Mouse (Mus musculus): Measurements from ENCODE around the gene Rad52. TPM values are rescaled to one million over a fixed set of nuclear protein-coding genes. Genes with fewer than 3 reads are reported as not detected.

Gene Rad52
- polyA plus RNA-seq, 1 experiment from 2014 or later, result 13.7 TPM

- H3K9ac ChIP-seq (ENCODE audit: low read length), result no peak overlapping the region
- 65% methylated on average over 7 of the region's 7 CpGs for WGBS
- H3K4me1 ChIP-seq (ENCODE audit: control insufficient read depth in 2 of 2, insufficient read depth in 2 of 2, low read length in 2 of 2), result no peaks in the 10 kb centered on the region
- ATAC-seq (ENCODE audit: insufficient number of reproducible peaks, insufficient read depth, low FRiP score, low read depth), result no peak
- H3K4me2 ChIP-seq (ENCODE audit: low read length), result no peak overlapping the region
- no peaks in the 10 kb centered on the region for H3K36me3 ChIP-seq (ENCODE audit: control insufficient read depth, insufficient read depth, low read length)
- no peak overlapping the region for H3K4me3 ChIP-seq (ENCODE audit: control insufficient read depth in 1 of 2, insufficient read depth in 1 of 2, low read depth in 1 of 2, low read length in 2 of 2)
- H3K27ac ChIP-seq (replicated peaks in 1 of 2; ENCODE audit: control insufficient read depth in 1 of 2, insufficient read depth in 1 of 2, low read depth in 2 of 2, low read length in 2 of 2), result no peak overlapping the region
- H3K27me3 ChIP-seq (ENCODE audit: control insufficient read depth, insufficient read depth, low read length), result no peaks in the 10 kb centered on the region; the same call in 1 of the 2 replicates
- no peaks in the 10 kb centered on the region for H3K9me3 ChIP-seq (ENCODE audit: control insufficient read depth, low read length)
Observed at GRCm38 (mm10) chr6:119892711-119893110, 9.8 kb upstream of the Rad52 start.

GRCm38 (mm10) chr6:119903081-119903789 lies 737 bp downstream of the Rad52 start:
- Histone ChIP-seq H3K27ac (replicated peaks in 1 of 2; ENCODE audit: control insufficient read depth in 1 of 2, insufficient read depth in 1 of 2, low read depth in 2 of 2, low read length in 2 of 2) (peak overlapping the region; percentile 92 to 96), H3K27me3 (ENCODE audit: control insufficient read depth, insufficient read depth, low read length) (no peaks in the 10 kb centered on the region), H3K4me1 (ENCODE audit: control insufficient read depth in 2 of 2, insufficient read depth in 2 of 2, low read length in 2 of 2) (peaks cover 0 to 8% of the 10 kb centered on the region in 2 experiments; a peak in 2 of 4 replicates), H3K36me3 (ENCODE audit: control insufficient read depth, insufficient read depth, low read length) (peaks cover 11% of the 10 kb centered on the region), H3K4me2 (ENCODE audit: low read length) (peak overlapping the region; percentile 89), H3K9ac (ENCODE audit: low read length) (peak overlapping the region; percentile 92), H3K9me3 (ENCODE audit: control insufficient read depth, low read length) (no peaks in the 10 kb centered on the region), H3K4me3 (ENCODE audit: control insufficient read depth in 1 of 2, insufficient read depth in 1 of 2, low read depth in 1 of 2, low read length in 2 of 2) (peak overlapping the region; percentile 79 to 93)
- 17% methylated on average over 15 of the region's 15 CpGs for WGBS
- ATAC-seq (ENCODE audit: insufficient number of reproducible peaks, insufficient read depth, low FRiP score, low read depth), result no peak

GRCm38 (mm10) chr6:119905461-119905860 lies 3.0 kb downstream of the Rad52 start:
- peaks cover 11% of the 10 kb centered on the region for H3K36me3 ChIP-seq (ENCODE audit: control insufficient read depth, insufficient read depth, low read length)
- H3K9ac ChIP-seq (ENCODE audit: low read length), result no peak overlapping the region
- ATAC-seq (ENCODE audit: insufficient number of reproducible peaks, insufficient read depth, low FRiP score, low read depth), result no peak
- H3K4me2 ChIP-seq (ENCODE audit: low read length), result no peak overlapping the region
- H3K4me3 ChIP-seq (ENCODE audit: control insufficient read depth in 1 of 2, insufficient read depth in 1 of 2, low read depth in 1 of 2, low read length in 2 of 2), result no peak overlapping the region
- H3K9me3 ChIP-seq (ENCODE audit: control insufficient read depth, low read length), result no peaks in the 10 kb centered on the region
- 87% methylated on average over 5 of the region's 5 CpGs for WGBS
- H3K4me1 ChIP-seq (ENCODE audit: control insufficient read depth in 2 of 2, insufficient read depth in 2 of 2, low read length in 2 of 2), result peaks cover 0 to 8% of the 10 kb centered on the region in 2 experiments; a peak in 2 of 4 replicates
- H3K27ac ChIP-seq (replicated peaks in 1 of 2; ENCODE audit: control insufficient read depth in 1 of 2, insufficient read depth in 1 of 2, low read depth in 2 of 2, low read length in 2 of 2), result no peak overlapping the region
- no peaks in the 10 kb centered on the region for H3K27me3 ChIP-seq (ENCODE audit: control insufficient read depth, insufficient read depth, low read length)

GRCm38 (mm10) chr6:119912046-119912445 lies 9.5 kb downstream of the Rad52 start:
- Histone ChIP-seq H3K36me3 (ENCODE audit: control insufficient read depth, insufficient read depth, low read length) (peaks cover 57% of the 10 kb centered on the region), H3K4me3 (ENCODE audit: control insufficient read depth in 1 of 2, insufficient read depth in 1 of 2, low read depth in 1 of 2, low read length in 2 of 2) (no peak overlapping the region)
- 78% methylated on average over 5 of the region's 5 CpGs for WGBS

GRCm38 (mm10) chr6:119915710-119916109 lies 13.2 kb downstream of the Rad52 start:
- no peak overlapping the region for H3K9ac ChIP-seq (ENCODE audit: low read length)
- no peak for ATAC-seq (ENCODE audit: insufficient number of reproducible peaks, insufficient read depth, low FRiP score, low read depth)
- no peaks in the 10 kb centered on the region for H3K9me3 ChIP-seq (ENCODE audit: control insufficient read depth, low read length)
- no peak overlapping the region for H3K4me2 ChIP-seq (ENCODE audit: low read length)
- H3K36me3 ChIP-seq (ENCODE audit: control insufficient read depth, insufficient read depth, low read length), result peaks cover 91% of the 10 kb centered on the region
- WGBS, result 88% methylated on average over 5 of the region's 5 CpGs
- H3K27me3 ChIP-seq (ENCODE audit: control insufficient read depth, insufficient read depth, low read length), result no peaks in the 10 kb centered on the region
- H3K4me1 ChIP-seq (ENCODE audit: control insufficient read depth in 2 of 2, insufficient read depth in 2 of 2, low read length in 2 of 2), result no peaks in the 10 kb centered on the region
- no peak overlapping the region for H3K4me3 ChIP-seq (ENCODE audit: control insufficient read depth in 1 of 2, insufficient read depth in 1 of 2, low read depth in 1 of 2, low read length in 2 of 2)
- H3K27ac ChIP-seq (replicated peaks in 1 of 2; ENCODE audit: control insufficient read depth in 1 of 2, insufficient read depth in 1 of 2, low read depth in 2 of 2, low read length in 2 of 2), result no peak overlapping the region

More at GRCm38 (mm10) chr6:119912046-119912445, 9.5 kb downstream of the Rad52 start:
- H3K9me3 ChIP-seq (ENCODE audit: control insufficient read depth, low read length), result no peaks in the 10 kb centered on the region
- no peaks in the 10 kb centered on the region for H3K27me3 ChIP-seq (ENCODE audit: control insufficient read depth, insufficient read depth, low read length)
- no peaks in the 10 kb centered on the region for H3K4me1 ChIP-seq (ENCODE audit: control insufficient read depth in 2 of 2, insufficient read depth in 2 of 2, low read length in 2 of 2)
- no peak overlapping the region for H3K9ac ChIP-seq (ENCODE audit: low read length)
- no peak overlapping the region for H3K27ac ChIP-seq (replicated peaks in 1 of 2; ENCODE audit: control insufficient read depth in 1 of 2, insufficient read depth in 1 of 2, low read depth in 2 of 2, low read length in 2 of 2)
- ATAC-seq (ENCODE audit: insufficient number of reproducible peaks, insufficient read depth, low FRiP score, low read depth), result no peak
- H3K4me2 ChIP-seq (ENCODE audit: low read length), result no peak overlapping the region

GRCm38 (mm10) chr6:119918561-119919181 lies 16.2 kb downstream of the Rad52 start:
- no peak for ATAC-seq (ENCODE audit: insufficient number of reproducible peaks, insufficient read depth, low FRiP score, low read depth)
- Histone ChIP-seq H3K27ac (replicated peaks in 1 of 2; ENCODE audit: control insufficient read depth in 1 of 2, insufficient read depth in 1 of 2, low read depth in 2 of 2, low read length in 2 of 2) (no peak overlapping the region), H3K4me2 (ENCODE audit: low read length) (no peak overlapping the region), H3K4me1 (ENCODE audit: control insufficient read depth in 2 of 2, insufficient read depth in 2 of 2, low read length in 2 of 2) (no peaks in the 10 kb centered on the region), H3K9ac (ENCODE audit: low read length) (no peak overlapping the region), H3K4me3 (ENCODE audit: control insufficient read depth in 1 of 2, insufficient read depth in 1 of 2, low read depth in 1 of 2, low read length in 2 of 2) (no peak overlapping the region), H3K36me3 (ENCODE audit: control insufficient read depth, insufficient read depth, low read length) (peaks cover 90% of the 10 kb centered on the region), H3K9me3 (ENCODE audit: control insufficient read depth, low read length) (no peaks in the 10 kb centered on the region), H3K27me3 (ENCODE audit: control insufficient read depth, insufficient read depth, low read length) (no peaks in the 10 kb centered on the region)
- WGBS, result 84% methylated on average over 16 of the region's 16 CpGs

- H3K36me3 ChIP-seq (ENCODE audit: control insufficient read depth, insufficient read depth, low read length), result peaks cover 93% of the 10 kb centered on the region
- no peak for ATAC-seq (ENCODE audit: insufficient number of reproducible peaks, insufficient read depth, low FRiP score, low read depth)
- 84% methylated on average over 3 of the region's 3 CpGs for WGBS
Observed at GRCm38 (mm10) chr6:119922136-119922535, 19.6 kb downstream of the Rad52 start.

More at GRCm38 (mm10) chr6:119922136-119922535, 19.6 kb downstream of the Rad52 start:
- Histone ChIP-seq H3K27me3 (ENCODE audit: control insufficient read depth, insufficient read depth, low read length) (no peaks in the 10 kb centered on the region), H3K4me2 (ENCODE audit: low read length) (no peak overlapping the region), H3K9ac (ENCODE audit: low read length) (no peak overlapping the region), H3K9me3 (ENCODE audit: control insufficient read depth, low read length) (no peaks in the 10 kb centered on the region), H3K27ac (replicated peaks in 1 of 2; ENCODE audit: control insufficient read depth in 1 of 2, insufficient read depth in 1 of 2, low read depth in 2 of 2, low read length in 2 of 2) (no peak overlapping the region), H3K4me1 (ENCODE audit: control insufficient read depth in 2 of 2, insufficient read depth in 2 of 2, low read length in 2 of 2) (no peaks in the 10 kb centered on the region), H3K4me3 (ENCODE audit: control insufficient read depth in 1 of 2, insufficient read depth in 1 of 2, low read depth in 1 of 2, low read length in 2 of 2) (no peak overlapping the region)
